Mouse (Mus musculus) CH12.LX (cell line): Measurements from ENCODE around the gene Acsl6. TPM values are rescaled to one million over a fixed set of nuclear protein-coding genes. Genes with fewer than 3 reads are reported as not detected.
"Not testable (repeated sequence)": the region's sequence is repeated elsewhere in the genome, so short reads cannot be mapped to it uniquely, and the experiment has no call there.

Source experiments
- DNase-seq: peaks from one replicate; pipeline ENCODE4 v3.0.0-alpha.2; 2013; ENCODE audit errors: extremely low read depth
- H3K27ac ChIP-seq: 2 replicates; pipeline ENCODE4 v1.5.1; 2012; ENCODE audit warnings: low read depth, mild to moderate bottlenecking, control low read depth, moderate library complexity; ENCODE audit not compliant: insufficient read depth
- H3K27me3 ChIP-seq: replicated peaks from 2 replicates; pipeline ENCODE3; 2012; ENCODE audit warnings: inconsistent platforms
- H3K36me3 ChIP-seq, 2 experiments: replicated peaks in 1 of 2; 2 replicates each; pipeline versions ENCODE3 to v1.6.1; 2012; ENCODE audit warnings: inconsistent platforms in 1 of 2, low read length in 1 of 2, mild to moderate bottlenecking in 1 of 2, mixed read lengths in 1 of 2, moderate library complexity in 1 of 2; ENCODE audit not compliant: control insufficient read depth in 1 of 2, insufficient read depth in 1 of 2
- H3K4me1 ChIP-seq, 2 experiments: 2 replicates each; pipeline ENCODE4 v1.6.1; 2012; ENCODE audit warnings: inconsistent platforms in 1 of 2, moderate library complexity in 1 of 2; ENCODE audit not compliant: insufficient read depth in 2 of 2, control insufficient read depth in 1 of 2
- H3K4me2 ChIP-seq: 2 replicates; pipeline ENCODE4 v1.6.1; 2012; ENCODE audit warnings: low read depth, mild to moderate bottlenecking, control low read depth; ENCODE audit not compliant: poor library complexity, insufficient read depth, severe bottlenecking
- H3K4me3 ChIP-seq, 3 experiments: fragments of 150-350 bp in 1 of 3; sonication (generic) in 1 of 3; replicated peaks in 1 of 3; 2 replicates each; pipeline versions ENCODE3 to v1.5.1; 2011 to 2012; ENCODE audit warnings: low read depth in 2 of 3, low read length in 2 of 3, mild to moderate bottlenecking in 2 of 3, moderate library complexity in 2 of 3, control low read depth in 1 of 3, improper control_type of control experiment in 1 of 3, inconsistent platforms in 1 of 3, mixed read lengths in 1 of 3; ENCODE audit not compliant: poor library complexity in 1 of 3
- H3K79me2 ChIP-seq: replicated peaks from 2 replicates; pipeline ENCODE4 v1.6.1; 2012; ENCODE audit warnings: mild to moderate bottlenecking, moderate library complexity; ENCODE audit not compliant: control insufficient read depth, poor library complexity, insufficient read depth, severe bottlenecking; ENCODE audit errors: extremely low read depth
- H3K9ac ChIP-seq: 2 replicates; pipeline ENCODE4 v1.6.1; 2012; ENCODE audit warnings: low read depth, mild to moderate bottlenecking, control low read depth, moderate library complexity; ENCODE audit not compliant: insufficient read depth
- H3K9me3 ChIP-seq: replicated peaks from 2 replicates; pipeline ENCODE3; 2012; ENCODE audit warnings: low read length, inconsistent platforms, mixed read lengths
- BHLHE40 ChIP-seq: IDR thresholded peaks from 2 replicates; pipeline ENCODE4 v1.6.1; 2011; ENCODE audit warnings: mild to moderate bottlenecking, low read depth, low read length, improper control_type of control experiment
- CHD1 ChIP-seq: IDR thresholded peaks from 2 replicates; pipeline ENCODE4 v1.6.1; 2012; ENCODE audit warnings: low read depth, low read length, improper control_type of control experiment, inconsistent platforms
- CHD2 ChIP-seq: IDR thresholded peaks from 2 replicates; pipeline ENCODE4 v1.6.1; 2011; ENCODE audit warnings: low read length, improper control_type of control experiment
- CTCF ChIP-seq, 2 experiments: IDR thresholded peaks in 1 of 2; conservative IDR thresholded peaks in 1 of 2; 2 replicates each; pipeline ENCODE4 v1.5.1; 2011 to 2012; ENCODE audit warnings: low read depth in 2 of 2, low read length in 2 of 2, improper control_type of control experiment in 1 of 2, inconsistent platforms in 1 of 2, mild to moderate bottlenecking in 1 of 2, moderate library complexity in 1 of 2
- ELF1 ChIP-seq: IDR thresholded peaks from 2 replicates; pipeline ENCODE4 v1.6.1; 2014; ENCODE audit warnings: low read depth, mild to moderate bottlenecking, inconsistent platforms, low read length, improper control_type of control experiment
- EP300 ChIP-seq: IDR thresholded peaks from 2 replicates; pipeline ENCODE4 v1.6.1; 2011; ENCODE audit warnings: low read length, improper control_type of control experiment
- ETS1 ChIP-seq: conservative IDR thresholded peaks from 2 replicates; pipeline ENCODE4 v1.6.1; 2012; ENCODE audit warnings: low read depth, mild to moderate bottlenecking, inconsistent platforms, low read length, improper control_type of control experiment, moderate library complexity
- IRF4 ChIP-seq: IDR thresholded peaks from 2 replicates; pipeline ENCODE4 v1.6.1; 2014; ENCODE audit warnings: low read depth, mild to moderate bottlenecking, inconsistent platforms, low read length, improper control_type of control experiment
- MAFK ChIP-seq: IDR thresholded peaks from 2 replicates; pipeline ENCODE4 v1.6.1; 2011; ENCODE audit warnings: low read length, improper control_type of control experiment; ENCODE audit not compliant: insufficient replicate concordance
- MAX ChIP-seq: IDR thresholded peaks from 2 replicates; pipeline ENCODE4 v1.6.1; 2011; ENCODE audit warnings: low read length, improper control_type of control experiment
- MAZ ChIP-seq: IDR thresholded peaks from 2 replicates; pipeline ENCODE4 v1.6.1; 2012; ENCODE audit warnings: low read depth, mild to moderate bottlenecking, inconsistent platforms, low read length, improper control_type of control experiment, moderate library complexity
- NELFE ChIP-seq: IDR thresholded peaks from 2 replicates; pipeline ENCODE4 v1.6.1; 2011; ENCODE audit warnings: low read depth, low read length, improper control_type of control experiment
- NRF1 ChIP-seq: IDR thresholded peaks from 2 replicates; pipeline ENCODE4 v1.6.1; 2014; ENCODE audit warnings: low read depth, mild to moderate bottlenecking, inconsistent platforms, low read length, improper control_type of control experiment, moderate library complexity
- PAX5 ChIP-seq: IDR thresholded peaks from 2 replicates; pipeline ENCODE4 v1.6.1; 2012; ENCODE audit warnings: low read length, inconsistent platforms, mixed read lengths
- POLR2AphosphoS2 ChIP-seq: IDR thresholded peaks from 2 replicates; pipeline ENCODE4 v1.6.1; 2011; ENCODE audit warnings: low read depth, low read length, improper control_type of control experiment
- RAD21 ChIP-seq: IDR thresholded peaks from 2 replicates; pipeline ENCODE4 v1.6.1; 2011; ENCODE audit warnings: low read depth, mild to moderate bottlenecking, low read length, improper control_type of control experiment, moderate library complexity
- RCOR1 ChIP-seq: conservative IDR thresholded peaks from 2 replicates; pipeline ENCODE4 v1.6.1; 2012; ENCODE audit warnings: low read depth, mild to moderate bottlenecking, inconsistent platforms, low read length, improper control_type of control experiment
- SMC3 ChIP-seq: IDR thresholded peaks from 2 replicates; pipeline ENCODE4 v1.6.1; 2011; ENCODE audit warnings: low read depth, low read length, improper control_type of control experiment
- TCF12 ChIP-seq: IDR thresholded peaks from 2 replicates; pipeline ENCODE4 v1.6.1; 2014; ENCODE audit warnings: low read depth, mild to moderate bottlenecking, inconsistent platforms, low read length, improper control_type of control experiment
- UBTF ChIP-seq: IDR thresholded peaks from 2 replicates; pipeline ENCODE4 v1.6.1; 2012; ENCODE audit warnings: low read depth, mild to moderate bottlenecking, inconsistent platforms, low read length, improper control_type of control experiment, moderate library complexity
- USF1 ChIP-seq: IDR thresholded peaks from 2 replicates; pipeline ENCODE4 v1.6.1; 2014; ENCODE audit warnings: low read depth, mild to moderate bottlenecking, inconsistent platforms, low read length, improper control_type of control experiment
- ZKSCAN1 ChIP-seq: IDR thresholded peaks from 2 replicates; pipeline ENCODE4 v1.6.1; 2012; ENCODE audit warnings: low read depth, inconsistent platforms, low read length, improper control_type of control experiment, borderline replicate concordance
- ZMIZ1 ChIP-seq: IDR thresholded peaks from 2 replicates; pipeline ENCODE4 v1.6.1; 2012; ENCODE audit warnings: low read depth, mild to moderate bottlenecking, inconsistent platforms, low read length, improper control_type of control experiment
- ZNF384 ChIP-seq: IDR thresholded peaks from 2 replicates; pipeline ENCODE4 v1.6.1; 2012; ENCODE audit warnings: low read depth, low read length, improper control_type of control experiment, inconsistent platforms
- dilution Hi-C: fragments of 300-500 bp; cut with MboI; formaldehyde crosslinking; loops from 2 replicates; pipeline ENCODE4 v1.14.3; 2020; ENCODE audit warnings: low sequenced_read_pairs; ENCODE audit not compliant: extremely low pct_unique_long_range_greater_than_20kb, extremely low pct_ligation_motif_present
- in situ Hi-C: fragments of 300-500 bp; cut with MboI; formaldehyde crosslinking; loops from 3 replicates; pipeline ENCODE4 v1.14.3; 2019; ENCODE audit warnings: low sequenced_read_pairs, low pct_ligation_motif_present, low pct_unique_long_range_greater_than_20kb, mixed read lengths
- polyA plus RNA-seq: library from polyadenylated mRNA; unstranded; fragments of >175 nt; gene quantifications from 2 replicates; pipeline ENCODE4 v1.2.1, GENCODE M21; 2012; ENCODE audit warnings: low read depth; ENCODE audit not compliant: insufficient read length
- total RNA-seq, 2 experiments: library from RNA; depleted of rRNA; stranded (reverse); fragments of 300-350 nt in 1 of 2; fragments of >200 nt in 1 of 2; gene quantifications; 2 replicates each; pipeline ENCODE4 v1.2.3; 2012 to 2014

The Acsl6 gene
- total and polyA plus RNA-seq, 3 experiments: 74.1 to 222 (median 96.9) TPM

DNA sequence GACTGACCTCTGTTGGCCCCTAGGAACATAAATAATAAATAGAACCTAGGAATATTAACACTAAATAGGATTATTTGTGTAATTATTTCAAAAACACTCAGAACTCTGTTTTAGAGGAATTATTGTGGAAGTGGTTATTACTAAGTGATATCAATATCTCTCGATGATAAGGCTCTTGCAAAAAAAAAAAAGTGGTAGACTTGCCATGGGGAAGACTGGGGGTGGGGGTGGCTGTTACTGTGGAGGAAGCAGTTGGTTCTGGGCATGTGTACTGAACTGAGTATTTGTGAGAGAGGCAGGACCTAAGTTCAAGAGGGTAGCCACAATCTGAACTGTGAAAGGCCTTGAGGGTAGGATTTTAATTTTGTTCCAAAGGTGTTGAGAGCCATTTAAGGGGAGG, 93.1 kb downstream of the Acsl6 start:
- in situ Hi-C loops: no loop called here
- no peak overlapping the region for H3K4me2 ChIP-seq
- no peak overlapping the region for H3K9ac ChIP-seq
- dilution Hi-C loops: no loop called here
- H3K79me2 ChIP-seq: no peaks in the 10 kb centered on the region
- no peak overlapping the region for H3K4me3 ChIP-seq
- no peak for DNase-seq
- H3K9me3 ChIP-seq: no peaks in the 10 kb centered on the region
- no peaks in the 10 kb centered on the region for H3K36me3 ChIP-seq
- H3K4me1 ChIP-seq: peaks cover 6 to 20% of the 10 kb centered on the region in 2 experiments; a peak in 3 of 4 replicates
- no peak for TF ChIP-seq SMC3
- TF ChIP-seq CHD2: no peak
- no peak for TF ChIP-seq TCF12
- no peak for TF ChIP-seq RAD21
- no peak for TF ChIP-seq BHLHE40
- no peak for TF ChIP-seq RCOR1
- TF ChIP-seq UBTF: no peak
- no peak for TF ChIP-seq ZNF384
- no peak for TF ChIP-seq MAFK
- TF ChIP-seq CTCF (conservative IDR thresholded peaks at IDR 0.05 in 1 of 2, IDR thresholded peaks at IDR 0.05 in 1 of 2; ENCODE audit: low read depth in 2 of 2, low read length in 2 of 2): no peak
- TF ChIP-seq IRF4: no peak
- TF ChIP-seq CHD1: no peak
- TF ChIP-seq ELF1: no peak
- no peak for TF ChIP-seq NRF1
- TF ChIP-seq PAX5: no peak
- no peak for TF ChIP-seq MAX
- no peak overlapping the region for H3K27ac ChIP-seq
- H3K27me3 ChIP-seq: no peaks in the 10 kb centered on the region

DNA sequence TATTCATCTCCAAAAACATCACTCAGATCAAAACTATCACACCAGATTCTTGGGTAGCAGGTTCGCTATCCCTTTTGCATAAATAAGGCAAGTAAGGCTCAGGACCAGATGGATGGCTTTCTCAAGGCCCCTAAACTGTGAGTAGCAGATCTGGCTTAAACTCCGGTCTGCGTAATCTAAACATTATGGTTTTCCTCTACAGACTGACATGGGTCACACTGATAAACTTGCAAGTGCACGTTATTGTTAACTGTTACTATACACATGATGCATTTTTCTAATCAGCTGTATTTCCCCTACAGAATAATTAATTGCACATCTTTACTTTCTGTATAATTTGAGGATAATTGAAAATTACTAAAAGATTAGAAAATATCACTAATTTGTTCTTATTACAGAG, 94.5 kb downstream of the Acsl6 start:
- Histone ChIP-seq H3K27me3 (no peaks in the 10 kb centered on the region), H3K9ac (no peak overlapping the region), H3K4me1 (peaks cover 6 to 20% of the 10 kb centered on the region in 2 experiments; a peak in 3 of 4 replicates), H3K36me3 (no peaks in the 10 kb centered on the region), H3K27ac (no peak overlapping the region), H3K4me2 (no peak overlapping the region), H3K4me3 (no peak overlapping the region), H3K79me2 (no peaks in the 10 kb centered on the region), H3K9me3 (no peaks in the 10 kb centered on the region)
- TF ChIP-seq CHD1: no peak
- no peak for TF ChIP-seq IRF4
- no peak for TF ChIP-seq ZKSCAN1
- no peak for TF ChIP-seq NELFE
- no peak for TF ChIP-seq USF1
- no peak for TF ChIP-seq POLR2AphosphoS2
- no peak for TF ChIP-seq MAZ
- TF ChIP-seq EP300: no peak
- TF ChIP-seq ETS1: no peak
- no peak for TF ChIP-seq ZMIZ1
- no peak for TF ChIP-seq UBTF
- TF ChIP-seq CTCF (conservative IDR thresholded peaks at IDR 0.05 in 1 of 2, IDR thresholded peaks at IDR 0.05 in 1 of 2; ENCODE audit: low read depth in 2 of 2, low read length in 2 of 2): no peak
- dilution Hi-C loops (no loop called here), in situ Hi-C loops (no loop called here)
- DNase-seq: no peak

DNA sequence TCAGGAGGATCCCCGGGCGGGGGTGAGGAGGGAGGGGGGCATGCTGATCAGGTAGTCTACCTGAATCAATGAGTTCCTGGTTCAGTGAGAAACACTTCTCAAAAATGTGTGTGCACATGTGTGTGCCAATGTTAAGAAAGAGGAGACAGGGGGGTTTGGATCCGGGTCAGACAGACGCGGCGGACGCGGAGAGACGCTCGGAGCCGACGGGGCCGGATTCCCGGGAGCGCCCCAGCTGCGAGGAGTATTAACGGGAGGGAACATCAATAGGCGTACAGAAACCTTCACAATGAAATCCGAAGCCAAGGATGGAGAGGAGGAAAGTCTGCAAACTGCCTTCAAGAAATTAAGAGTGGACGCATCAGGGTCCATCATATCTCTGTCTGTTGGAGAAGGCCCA, 97.2 kb downstream of the Acsl6 start:
- H3K27me3 ChIP-seq, in situ Hi-C loops, H3K4me1 ChIP-seq, H3K4me3 ChIP-seq, H3K9ac ChIP-seq, H3K4me2 ChIP-seq, H3K36me3 ChIP-seq, H3K79me2 ChIP-seq, DNase-seq, dilution Hi-C loops, H3K9me3 ChIP-seq, H3K27ac ChIP-seq: not testable (repeated sequence)
